Mouse (Mus musculus) olfactory bulb, adult 2 months (tissue): Measurements from ENCODE around the gene Mrpl24.

Source experiments
- CTCF ChIP-seq: fragments of 200-500 bp; IDR thresholded peaks from 2 replicates; pipeline ENCODE4 v1.5.1; 2012; ENCODE audit warnings: low read depth, mild to moderate bottlenecking, low read length, moderate library complexity; ENCODE audit not compliant: insufficient read depth
- POLR2A ChIP-seq: fragments of 200-500 bp; IDR thresholded peaks from 2 replicates; pipeline ENCODE4 v1.6.1; 2012; ENCODE audit warnings: mild to moderate bottlenecking, low read depth, low read length, moderate library complexity; ENCODE audit not compliant: insufficient read depth

GRCm38 (mm10) chr3:87972776-87973175 lies 53.5 kb downstream of the Mrpl24 start:
- TF ChIP-seq POLR2A = no peak
- TF ChIP-seq CTCF = no peak
